Mouse (Mus musculus) midbrain, postnatal 0 days (tissue): ENCODE measurements around the gene Samd11. TPM values are rescaled to one million over a fixed set of nuclear protein-coding genes. Genes with fewer than 3 reads are reported as not detected.

Source experiments
- ATAC-seq: fragments of 200-750 bp; cut with Nextera tagmentation; 2 replicates; pipeline ENCODE4 v1.8.0; 2017; ENCODE audit warnings: moderate number of reproducible peaks, mild to moderate bottlenecking, moderate TSS enrichment, moderate library complexity; ENCODE audit not compliant: low FRiP score
- DNase-seq: peaks from one replicate; pipeline ENCODE4 v3.0.0-alpha.2; 2015; ENCODE audit warnings: low spot score
- H3K27ac ChIP-seq: fragments of 300-500 bp; sonication (generic); 2 replicates; pipeline ENCODE4 v1.5.1; 2014; ENCODE audit warnings: low read depth, mild to moderate bottlenecking, low read length, mixed read lengths
- H3K27me3 ChIP-seq: fragments of 300-500 bp; sonication (generic); 2 replicates; pipeline ENCODE4 v1.6.1; 2014; ENCODE audit warnings: low read length, control low read depth, mixed read lengths; ENCODE audit not compliant: insufficient read depth
- H3K36me3 ChIP-seq: fragments of 300-500 bp; sonication (generic); 2 replicates; pipeline ENCODE4 v1.6.1; 2014; ENCODE audit warnings: low read length, control low read depth, mixed read lengths; ENCODE audit not compliant: insufficient read depth
- H3K4me1 ChIP-seq: fragments of 300-500 bp; sonication (generic); 2 replicates; pipeline ENCODE4 v1.6.1; 2014; ENCODE audit warnings: mild to moderate bottlenecking, control low read depth, antibody characterized with exemption, low read length, mixed read lengths; ENCODE audit not compliant: insufficient read depth
- H3K4me2 ChIP-seq: fragments of 300-500 bp; sonication (generic); 2 replicates; pipeline ENCODE4 v1.6.1; 2014; ENCODE audit warnings: low read depth, mild to moderate bottlenecking, low read length, mixed read lengths; ENCODE audit not compliant: poor library complexity, severe bottlenecking
- H3K4me3 ChIP-seq: fragments of 300-500 bp; sonication (generic); 2 replicates; pipeline ENCODE4 v1.5.1; 2014; ENCODE audit warnings: low read depth, mild to moderate bottlenecking, low read length, moderate library complexity
- H3K9ac ChIP-seq: fragments of 300-500 bp; sonication (generic); replicated peaks from 2 replicates; pipeline ENCODE4 v1.6.1; 2014; ENCODE audit warnings: mild to moderate bottlenecking, low read length, moderate library complexity, mixed read lengths; ENCODE audit not compliant: poor library complexity, severe bottlenecking
- H3K9me3 ChIP-seq: fragments of 300-500 bp; sonication (generic); 2 replicates; pipeline ENCODE4 v1.6.1; 2016; ENCODE audit warnings: low read length, control low read depth
- CTCF ChIP-seq: IDR thresholded peaks from 2 replicates; pipeline ENCODE4 v1.5.1; 2016; ENCODE audit warnings: antibody characterized with exemption, mild to moderate bottlenecking
- WGBS: fragments of 180-500 bp; shearing (Covaris S2); extraction: QIAGEN DNeasy Blood & Tissue Kit; methylation state at CpG from one replicate; pipeline ENCODE4 v1.1.7; 2014; 5-methylcytosine and 5-hydroxymethylcytosine counted together
- microRNA-seq: library from miRNA; unstranded; fragments of <30 nt; microRNA quantifications from one replicate; pipeline ENCODE4, GENCODE M21; 2016; ENCODE audit warnings: borderline number of aligned reads
- polyA plus RNA-seq: library from polyadenylated mRNA; unstranded; fragments of >200 nt; fragmentation: Nextera tagmentation; extraction: Ambion mirVana; gene quantifications from 2 replicates; pipeline ENCODE4 v1.2.1, GENCODE M21; 2015
- total RNA-seq: library from RNA; depleted of rRNA; stranded (reverse); fragments of >200 nt; gene quantifications from 2 replicates; pipeline ENCODE4 v1.2.3, GENCODE M21; 2014; rRNA removed

Gene Samd11
- total and polyA plus RNA-seq, 2 experiments from 2014 or later = 3.5 to 8.9 TPM

DNA sequence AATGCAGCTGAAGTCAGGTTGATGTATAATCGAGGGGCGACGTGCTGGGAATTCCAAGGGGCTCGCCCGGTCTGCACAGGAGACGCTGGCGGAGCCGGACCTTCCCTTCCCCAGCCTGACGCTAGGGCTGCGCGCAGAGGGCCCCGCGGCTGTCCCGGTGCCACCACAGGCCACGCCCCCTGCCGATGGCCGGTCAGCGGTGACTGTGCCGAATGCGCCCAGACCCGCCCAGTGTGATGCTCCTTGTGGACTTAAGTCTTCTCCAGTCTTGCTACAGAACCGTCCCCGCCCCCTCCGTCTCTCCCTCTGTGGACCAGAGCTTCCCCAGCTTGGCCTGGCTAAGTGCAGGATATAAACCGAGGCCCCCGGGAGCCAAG is 57.6 kb downstream of the Samd11 start:
- Histone ChIP-seq H3K4me1 (peaks cover 4% of the 10 kb centered on the region; the same call in 1 of the 2 replicates), H3K9ac (peak overlapping the region; percentile 72), H3K9me3 (no peaks in the 10 kb centered on the region), H3K27ac (peak overlapping the region; percentile 73), H3K27me3 (no peaks in the 10 kb centered on the region), H3K4me3 (peak overlapping the region; percentile 56), H3K4me2 (peak overlapping the region; percentile 95), H3K36me3 (peaks cover 3% of the 10 kb centered on the region; the same call in 1 of the 2 replicates)
- peak; percentile 92 for DNase-seq
- TF ChIP-seq CTCF = peak; percentile 62
- WGBS = under 1% methylated on average over 25 of the region's 26 CpGs
- ATAC-seq = peak; percentile 90

DNA sequence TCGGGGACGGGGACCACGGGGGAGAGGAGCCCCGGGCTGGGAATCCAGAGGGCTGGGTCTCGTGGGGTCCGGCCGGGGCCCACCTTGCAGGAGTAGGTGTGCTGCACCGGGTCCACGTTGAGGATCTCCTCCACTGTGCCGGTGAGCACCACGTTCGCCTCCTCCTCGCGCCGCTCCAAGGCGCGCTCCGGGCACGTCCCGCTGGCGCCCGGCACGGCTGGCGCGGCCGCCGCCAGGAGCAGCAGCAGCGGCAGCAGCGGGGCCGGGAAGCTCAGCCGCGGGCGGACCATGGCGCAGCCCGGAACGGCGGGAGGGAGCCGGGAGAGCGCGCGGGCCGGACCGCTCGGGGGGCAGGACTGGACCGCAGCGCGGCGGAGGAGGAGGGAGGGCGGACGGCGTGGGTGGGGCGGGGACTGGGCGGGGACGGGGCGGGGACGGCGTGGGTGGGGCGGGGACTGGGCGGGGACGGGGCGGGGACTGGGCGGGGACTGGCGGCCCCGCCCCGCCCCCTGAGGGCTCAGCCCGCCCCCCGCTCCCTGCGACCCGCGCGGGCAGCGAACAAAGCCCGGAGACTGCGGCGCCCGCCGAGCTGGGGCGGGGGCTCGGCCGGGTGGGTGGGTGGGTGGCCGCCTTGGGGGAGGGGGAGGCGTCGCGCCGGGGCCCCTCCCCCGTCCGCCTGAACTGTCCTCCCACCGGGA is 58.2 kb downstream of the Samd11 start, which contains the start of gene Agrn:
Agrn (minus strand) TSS at position 358 of the 698 bp plus-strand sequence.
- Histone ChIP-seq H3K27me3 (no peaks in the 10 kb centered on the region), H3K4me2 (peak within 1 kb of the TSS; percentile 95), H3K27ac (peak within 1 kb of the TSS; percentile 73), H3K9ac (peak within 1 kb of the TSS; percentile 72), H3K9me3 (no peaks in the 10 kb centered on the region), H3K36me3 (peaks cover 7% of the 10 kb centered on the region; the same call in 1 of the 2 replicates), H3K4me3 (peak within 1 kb of the TSS; percentile 56), H3K4me1 (peaks cover 4% of the 10 kb centered on the region; the same call in 1 of the 2 replicates)
- under 1% methylated on average over 29 of the region's 88 CpGs for WGBS
- DNase-seq = no peak
- ATAC-seq = peak; percentile 87
- TF ChIP-seq CTCF = no peak

Small RNA genes lying within 50 kb of the gene (microRNA-seq; reads per million reads assigned to microRNA genes)
- 3.4 reads per million, percentile 2 among the genes with 10 or more reads in this experiment for gene Mir7658

Other genes with a start within 250 kb of the Samd11 start
- 0.66 and 1.4 TPM in 2 replicates for gene Tnfrsf4, start 241.8 kb downstream of the Samd11 start, total RNA-seq
- gene Tnfrsf4, start 241.8 kb downstream of the Samd11 start, polyA plus RNA-seq = 0.54 and 0.78 TPM in 2 replicates
- not detected in 2 replicates for gene Tnfrsf18, start 229.5 kb downstream of the Samd11 start, total RNA-seq
- 1.5 and 2.2 TPM in 2 replicates for gene Tnfrsf18, start 229.5 kb downstream of the Samd11 start, polyA plus RNA-seq
- 1.9 TPM in 1 of 2 replicates, not detected in the other for gene Ttll10, start 196.2 kb downstream of the Samd11 start, total RNA-seq
- not detected in 2 replicates for gene Ttll10, start 196.2 kb downstream of the Samd11 start, polyA plus RNA-seq
- 28.1 and 31.1 TPM in 2 replicates for gene 9430015G10Rik, start 145.7 kb downstream of the Samd11 start, total RNA-seq
- gene 9430015G10Rik, start 145.7 kb downstream of the Samd11 start, polyA plus RNA-seq = 22.1 and 25.2 TPM in 2 replicates
- 0.44 and 0.52 TPM in 2 replicates for gene Rnf223, start 125.1 kb downstream of the Samd11 start, total RNA-seq
- gene Rnf223, start 125.1 kb downstream of the Samd11 start, polyA plus RNA-seq = 0.20 and 0.23 TPM in 2 replicates
- gene Agrn, start 58.2 kb downstream of the Samd11 start, total RNA-seq = 303 and 333 TPM in 2 replicates
- 72.8 and 77.1 TPM in 2 replicates for gene Agrn, start 58.2 kb downstream of the Samd11 start, polyA plus RNA-seq
- gene Isg15, start 54.8 kb downstream of the Samd11 start, total RNA-seq = 1.7 and 2.3 TPM in 2 replicates
- 2.4 and 3.9 TPM in 2 replicates for gene Isg15, start 54.8 kb downstream of the Samd11 start, polyA plus RNA-seq
- gene AW011738, start 52.4 kb downstream of the Samd11 start, total RNA-seq = 7.5 and 8.2 TPM in 2 replicates
- gene AW011738, start 52.4 kb downstream of the Samd11 start, polyA plus RNA-seq = 3.5 and 3.7 TPM in 2 replicates
- 1.9 and 2.0 TPM in 2 replicates for gene Perm1, start 39.8 kb downstream of the Samd11 start, total RNA-seq
- 1.4 and 1.7 TPM in 2 replicates for gene Perm1, start 39.8 kb downstream of the Samd11 start, polyA plus RNA-seq
- 46.6 and 46.7 TPM in 2 replicates for gene Plekhn1, start 20.8 kb downstream of the Samd11 start, total RNA-seq
- 18.7 and 19.3 TPM in 2 replicates for gene Plekhn1, start 20.8 kb downstream of the Samd11 start, polyA plus RNA-seq
- gene Noc2l, start 19.6 kb downstream of the Samd11 start, total RNA-seq = 75.7 and 81.3 TPM in 2 replicates
- gene Noc2l, start 19.6 kb downstream of the Samd11 start, polyA plus RNA-seq = 42.6 and 47.1 TPM in 2 replicates
- gene Vmn2r-ps159, start 75.4 kb upstream of the Samd11 start, total RNA-seq = not detected in 2 replicates
- gene Vmn2r-ps159, start 75.4 kb upstream of the Samd11 start, polyA plus RNA-seq = not detected in 2 replicates